Mouse (Mus musculus): ENCODE results near the gene Hapln4. TPM values are rescaled to one million over a fixed set of nuclear protein-coding genes. Genes with fewer than 3 reads are reported as not detected.
A peak's percentile ranks its signal among the peaks of the same experiment; 100 is the strongest.

Gene Hapln4
- polyA plus RNA-seq, 1 experiment from 2014 or later, result 0.28 TPM

DNA sequence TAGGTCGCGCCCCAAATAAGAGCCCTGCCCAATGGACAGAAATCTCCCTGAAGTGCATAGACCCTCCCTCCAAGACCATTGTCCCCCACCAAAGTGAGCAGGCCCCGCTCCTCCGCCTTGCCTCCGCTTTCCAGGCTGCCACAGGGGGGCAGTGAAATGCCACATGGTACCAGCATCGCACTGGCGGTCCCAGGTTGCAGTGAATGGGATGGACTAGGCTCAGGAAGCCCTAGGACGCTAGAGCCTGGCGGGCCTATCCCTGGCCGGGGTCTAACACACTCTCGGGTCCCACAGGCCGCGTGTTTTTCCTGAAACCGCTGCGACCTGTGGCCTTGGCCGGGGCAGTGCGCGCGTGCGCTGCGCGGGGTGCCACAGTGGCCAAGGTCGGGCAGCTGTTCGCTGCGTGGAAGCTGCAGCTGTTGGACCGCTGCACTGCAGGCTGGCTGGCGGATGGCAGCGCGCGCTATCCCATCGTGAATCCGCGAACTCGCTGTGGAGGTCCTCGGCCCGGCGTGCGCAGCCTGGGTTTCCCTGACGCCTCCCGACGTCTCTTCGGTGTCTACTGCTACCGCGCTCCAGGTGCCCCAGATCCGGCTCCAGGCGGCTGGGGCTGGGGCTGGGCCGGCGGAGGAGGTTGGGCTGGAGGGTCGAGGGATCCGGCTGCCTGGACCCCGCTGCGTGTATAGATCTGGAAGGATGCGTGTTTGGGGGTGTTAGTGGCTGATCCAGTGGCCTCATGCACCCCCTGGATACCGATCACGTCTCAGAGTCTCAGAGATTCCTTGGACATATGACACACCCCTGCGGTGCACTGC lies 4.8 kb downstream of the Hapln4 start:
- Histone ChIP-seq H3K36me3 (ENCODE audit: control insufficient read depth, insufficient read depth, low read length) (no peaks in the 10 kb centered on the region), H3K27me3 (replicated peaks; ENCODE audit: control insufficient read depth, insufficient read depth, low read length) (peaks cover 58% of the 10 kb centered on the region), H3K27ac (ENCODE audit: low read depth, low read length) (no peak overlapping the region), H3K9me3 (replicated peaks; ENCODE audit: control insufficient read depth, low read length) (no peaks in the 10 kb centered on the region), H3K4me2 (ENCODE audit: low read length) (peak overlapping the region; percentile 77), H3K4me3 (ENCODE audit: low read depth, low read length) (peak overlapping the region; percentile 37), H3K9ac (ENCODE audit: low read length) (peak overlapping the region; percentile 56), H3K4me1 (ENCODE audit: control insufficient read depth, insufficient read depth, low read length) (peaks cover 6% of the 10 kb centered on the region)
- DNase-seq (ENCODE audit: low spot score) (peak; percentile 77), ATAC-seq (peak; percentile 78)
- WGBS, result 3% methylated on average over 56 of the region's 56 CpGs

DNA sequence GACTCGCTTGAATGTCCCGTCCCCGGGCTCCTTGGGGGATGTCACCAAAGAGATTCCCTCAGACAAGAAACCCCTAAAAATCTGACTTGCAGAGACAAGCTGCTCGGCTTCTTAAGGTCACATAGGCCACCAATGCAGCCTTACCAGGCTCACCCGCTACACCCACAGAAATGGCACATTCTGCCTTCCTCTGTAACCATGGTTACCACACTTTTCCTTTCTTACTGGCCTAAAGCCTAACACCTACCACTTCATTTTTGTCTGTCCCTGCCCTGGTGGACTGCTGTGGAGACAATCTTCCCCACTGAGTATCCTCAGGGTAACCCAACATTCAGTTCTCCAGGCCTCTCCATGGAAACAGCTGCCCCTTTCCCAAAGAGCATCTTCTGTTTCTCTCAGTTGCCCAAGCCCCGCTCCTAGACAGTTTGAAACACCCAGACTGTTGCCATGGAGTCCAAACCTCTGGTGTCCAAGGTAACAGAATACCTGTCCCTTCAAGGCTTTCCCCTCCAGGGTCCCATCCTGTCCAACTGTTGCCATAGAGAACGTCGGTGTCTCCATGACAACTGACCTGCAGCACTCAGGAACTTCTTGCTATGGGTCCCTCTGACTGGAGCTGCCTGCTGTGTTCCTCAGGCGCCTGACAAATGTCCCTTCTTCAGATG lies 6.2 kb downstream of the Hapln4 start:
- Histone ChIP-seq H3K27me3 (replicated peaks; ENCODE audit: control insufficient read depth, insufficient read depth, low read length) (peaks cover 44% of the 10 kb centered on the region), H3K4me1 (ENCODE audit: control insufficient read depth, insufficient read depth, low read length) (peaks cover 4% of the 10 kb centered on the region), H3K9me3 (replicated peaks; ENCODE audit: control insufficient read depth, low read length) (no peaks in the 10 kb centered on the region), H3K36me3 (ENCODE audit: control insufficient read depth, insufficient read depth, low read length) (peaks cover 10% of the 10 kb centered on the region), H3K27ac (ENCODE audit: low read depth, low read length) (no peak overlapping the region), H3K9ac (ENCODE audit: low read length) (no peak overlapping the region), H3K4me3 (ENCODE audit: low read depth, low read length) (no peak overlapping the region), H3K4me2 (ENCODE audit: low read length) (no peak overlapping the region)
- no peak for ATAC-seq
- peak; percentile 34 for DNase-seq (ENCODE audit: low spot score)
- 60% methylated on average over 9 of the region's 9 CpGs for WGBS

DNA sequence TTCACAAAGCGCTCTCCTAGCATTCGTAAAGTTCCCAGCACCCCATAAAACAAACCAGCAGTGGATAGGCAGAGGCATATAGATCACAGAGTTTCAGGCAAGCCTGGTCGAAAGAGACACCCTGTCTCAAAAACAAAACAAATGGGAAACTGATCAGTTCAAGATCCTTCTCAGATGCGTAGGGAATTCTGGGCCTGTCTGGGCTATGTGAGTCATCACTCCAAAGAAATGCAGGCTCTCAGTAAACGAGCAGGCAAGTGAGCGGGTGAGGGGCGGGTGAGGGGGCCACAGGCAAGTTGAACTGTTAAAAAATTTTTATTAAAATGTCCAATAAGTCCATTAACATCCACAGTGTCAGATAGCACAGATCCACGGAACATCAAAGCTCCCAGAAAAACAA lies 9.5 kb downstream of the Hapln4 start:
- no peaks in the 10 kb centered on the region; the same call in 1 of the 2 replicates for H3K9me3 ChIP-seq (replicated peaks; ENCODE audit: control insufficient read depth, low read length)
- peaks cover 4% of the 10 kb centered on the region for H3K4me1 ChIP-seq (ENCODE audit: control insufficient read depth, insufficient read depth, low read length)
- DNase-seq (ENCODE audit: low spot score) (no peak), ATAC-seq (no peak)
- H3K27me3 ChIP-seq (replicated peaks; ENCODE audit: control insufficient read depth, insufficient read depth, low read length), result peaks cover 11% of the 10 kb centered on the region
- H3K4me2 ChIP-seq (ENCODE audit: low read length), result no peak overlapping the region
- H3K27ac ChIP-seq (ENCODE audit: low read depth, low read length), result no peak overlapping the region
- H3K36me3 ChIP-seq (ENCODE audit: control insufficient read depth, insufficient read depth, low read length), result peaks cover 44% of the 10 kb centered on the region
- WGBS, result 62% methylated on average over 8 of the region's 8 CpGs
- no peak overlapping the region for H3K9ac ChIP-seq (ENCODE audit: low read length)
- H3K4me3 ChIP-seq (ENCODE audit: low read depth, low read length), result no peak overlapping the region

DNA sequence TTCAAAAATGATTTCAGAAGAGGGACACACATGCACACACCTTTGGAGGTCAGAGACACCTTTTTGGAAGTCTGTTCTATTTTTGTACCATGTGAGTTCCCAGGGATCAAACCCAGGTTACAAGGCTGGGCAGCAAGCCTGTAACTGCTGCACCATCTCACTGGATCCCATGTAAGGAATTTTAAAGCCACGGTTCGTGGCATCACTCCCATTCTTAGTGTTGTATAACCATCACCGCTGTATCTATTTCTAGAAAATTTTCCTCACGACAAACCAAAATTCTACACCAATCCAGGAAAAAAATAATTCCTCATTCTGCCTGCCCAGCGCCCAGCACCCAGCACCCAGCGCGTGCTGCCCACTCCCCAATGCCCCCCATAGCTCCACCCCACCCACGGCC lies 16.0 kb downstream of the Hapln4 start:
- WGBS, result 83% methylated on average over 8 of the region's 8 CpGs
- H3K9ac ChIP-seq (ENCODE audit: low read length), result no peak overlapping the region
- peaks cover 4% of the 10 kb centered on the region; the same call in 1 of the 2 replicates for H3K9me3 ChIP-seq (replicated peaks; ENCODE audit: control insufficient read depth, low read length)
- H3K4me2 ChIP-seq (ENCODE audit: low read length), result no peak overlapping the region
- no peaks in the 10 kb centered on the region for H3K27me3 ChIP-seq (replicated peaks; ENCODE audit: control insufficient read depth, insufficient read depth, low read length)
- H3K36me3 ChIP-seq (ENCODE audit: control insufficient read depth, insufficient read depth, low read length), result peaks cover 98% of the 10 kb centered on the region
- no peak overlapping the region for H3K4me3 ChIP-seq (ENCODE audit: low read depth, low read length)
- H3K27ac ChIP-seq (ENCODE audit: low read depth, low read length), result no peak overlapping the region
- no peaks in the 10 kb centered on the region for H3K4me1 ChIP-seq (ENCODE audit: control insufficient read depth, insufficient read depth, low read length)
- ATAC-seq (no peak), DNase-seq (ENCODE audit: low spot score) (no peak)

DNA sequence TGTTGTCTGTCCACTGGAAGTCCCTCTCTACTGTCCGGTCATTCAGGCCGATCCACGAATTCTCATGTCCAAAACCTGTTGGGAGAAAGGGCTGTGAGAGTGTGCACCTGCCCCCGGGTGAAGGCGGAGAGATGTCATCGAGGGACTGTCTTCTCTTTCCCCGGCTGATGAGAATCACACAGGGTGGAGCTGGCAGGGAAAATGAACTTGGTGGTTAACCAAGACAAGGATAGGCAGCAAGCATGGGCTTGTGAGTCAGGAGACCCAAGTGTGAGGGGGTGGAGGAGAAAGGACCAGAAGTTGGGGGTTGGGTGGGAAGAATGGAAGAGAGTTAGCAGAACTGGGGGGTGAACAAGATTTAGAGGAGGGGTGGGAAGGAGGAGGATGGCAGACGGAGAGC lies 17.0 kb downstream of the Hapln4 start:
- Histone ChIP-seq H3K9ac (ENCODE audit: low read length) (no peak overlapping the region), H3K4me2 (ENCODE audit: low read length) (no peak overlapping the region), H3K36me3 (ENCODE audit: control insufficient read depth, insufficient read depth, low read length) (peaks cover 98% of the 10 kb centered on the region), H3K4me3 (ENCODE audit: low read depth, low read length) (no peak overlapping the region), H3K9me3 (replicated peaks; ENCODE audit: control insufficient read depth, low read length) (peaks cover 4% of the 10 kb centered on the region; the same call in 1 of the 2 replicates), H3K27ac (ENCODE audit: low read depth, low read length) (no peak overlapping the region), H3K27me3 (replicated peaks; ENCODE audit: control insufficient read depth, insufficient read depth, low read length) (no peaks in the 10 kb centered on the region), H3K4me1 (ENCODE audit: control insufficient read depth, insufficient read depth, low read length) (peaks cover 3% of the 10 kb centered on the region; the same call in 1 of the 2 replicates)
- DNase-seq (ENCODE audit: low spot score) (no peak), ATAC-seq (no peak)
- WGBS, result 91% methylated on average over 8 of the region's 8 CpGs

DNA sequence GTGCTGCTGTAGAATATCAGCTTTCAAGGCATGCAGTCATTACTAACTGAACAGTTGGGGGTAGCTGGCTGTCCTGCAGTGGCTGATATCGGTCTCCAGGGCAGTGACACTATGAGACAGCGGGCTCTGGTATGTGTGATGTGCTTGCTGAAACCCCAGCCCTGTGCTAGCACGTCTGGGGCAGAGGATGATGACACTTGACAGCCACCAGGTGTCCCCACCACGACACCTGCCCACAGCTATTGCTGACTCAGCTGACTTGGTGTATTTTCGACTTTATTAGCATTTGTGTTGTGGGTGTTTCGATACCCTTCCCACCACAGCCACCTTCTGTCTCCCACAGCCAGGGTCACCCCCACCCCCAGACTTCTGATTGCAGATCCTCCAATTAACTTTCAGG lies 21.2 kb downstream of the Hapln4 start:
- 18% methylated on average over 6 of the region's 6 CpGs for whole genome bisulfite sequencing
- Histone ChIP-seq H3K36me3 (ENCODE audit: control insufficient read depth, insufficient read depth, low read length) (peaks cover 98% of the 10 kb centered on the region), H3K9me3 (replicated peaks; ENCODE audit: control insufficient read depth, low read length) (no peaks in the 10 kb centered on the region), H3K4me1 (ENCODE audit: control insufficient read depth, insufficient read depth, low read length) (peaks cover 3% of the 10 kb centered on the region; the same call in 1 of the 2 replicates), H3K4me2 (ENCODE audit: low read length) (no peak overlapping the region), H3K27ac (ENCODE audit: low read depth, low read length) (no peak overlapping the region), H3K9ac (ENCODE audit: low read length) (no peak overlapping the region), H3K4me3 (ENCODE audit: low read depth, low read length) (no peak overlapping the region), H3K27me3 (replicated peaks; ENCODE audit: control insufficient read depth, insufficient read depth, low read length) (no peaks in the 10 kb centered on the region)
- DNase-seq (ENCODE audit: low spot score), result no peak
- ATAC-seq, result peak; percentile 43; the same call in 1 of the 2 replicates

DNA sequence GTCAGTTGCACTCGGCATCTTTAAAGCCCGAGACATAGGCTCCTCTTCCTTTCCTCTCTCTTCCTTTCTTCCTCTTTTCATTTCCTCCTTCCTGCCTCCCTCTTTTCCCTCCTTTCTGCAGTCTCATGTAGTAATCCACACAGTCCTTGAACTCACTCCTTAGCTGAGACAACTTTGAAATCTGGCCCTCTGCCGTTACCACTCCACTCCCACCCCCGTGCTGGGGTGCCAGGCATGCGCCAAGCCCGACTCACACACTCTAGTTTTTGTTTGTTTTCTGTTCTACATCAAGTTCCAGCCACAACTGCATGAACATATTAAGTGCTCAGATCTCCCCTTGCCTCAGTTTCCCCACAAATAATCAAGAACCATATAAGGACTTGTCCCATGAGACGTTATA lies 21.7 kb downstream of the Hapln4 start:
- H3K4me2 ChIP-seq (ENCODE audit: low read length), result no peak overlapping the region
- DNase-seq (ENCODE audit: low spot score) (no peak), ATAC-seq (no peak)
- H3K27ac ChIP-seq (ENCODE audit: low read depth, low read length), result no peak overlapping the region
- no peaks in the 10 kb centered on the region for H3K27me3 ChIP-seq (replicated peaks; ENCODE audit: control insufficient read depth, insufficient read depth, low read length)
- no peak overlapping the region for H3K4me3 ChIP-seq (ENCODE audit: low read depth, low read length)
- no peaks in the 10 kb centered on the region for H3K9me3 ChIP-seq (replicated peaks; ENCODE audit: control insufficient read depth, low read length)
- peaks cover 98% of the 10 kb centered on the region for H3K36me3 ChIP-seq (ENCODE audit: control insufficient read depth, insufficient read depth, low read length)
- H3K9ac ChIP-seq (ENCODE audit: low read length), result no peak overlapping the region
- H3K4me1 ChIP-seq (ENCODE audit: control insufficient read depth, insufficient read depth, low read length), result peaks cover 3% of the 10 kb centered on the region; the same call in 1 of the 2 replicates
- WGBS, result 81% methylated on average over 7 of the region's 7 CpGs

DNA sequence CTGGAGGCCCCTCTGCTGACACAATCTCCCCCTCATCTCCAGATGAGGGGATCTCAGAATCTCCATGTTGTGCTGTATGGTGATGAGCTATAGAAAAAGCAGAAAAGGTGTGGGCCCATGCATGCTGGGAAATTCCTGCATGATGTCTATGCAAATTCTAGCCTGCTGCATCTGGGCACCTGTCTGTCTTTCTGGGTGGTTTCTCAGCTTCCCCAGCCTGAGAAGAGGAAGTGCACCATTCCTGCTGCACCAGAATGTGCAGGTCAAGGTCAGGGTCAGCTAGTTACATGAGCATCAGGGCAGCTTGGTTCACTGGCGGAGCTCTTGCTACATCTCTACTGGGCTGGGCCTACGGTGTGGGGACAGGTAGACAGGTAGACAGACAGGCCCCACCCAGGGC lies 27.2 kb downstream of the Hapln4 start:
- H3K9ac ChIP-seq (ENCODE audit: low read length), result no peak overlapping the region; the same call in 1 of the 2 replicates
- no peak overlapping the region for H3K27ac ChIP-seq (ENCODE audit: low read depth, low read length)
- no peak overlapping the region for H3K4me3 ChIP-seq (ENCODE audit: low read depth, low read length)
- H3K36me3 ChIP-seq (ENCODE audit: control insufficient read depth, insufficient read depth, low read length), result peaks cover 99% of the 10 kb centered on the region
- H3K4me1 ChIP-seq (ENCODE audit: control insufficient read depth, insufficient read depth, low read length), result peaks cover 3% of the 10 kb centered on the region; the same call in 1 of the 2 replicates
- H3K9me3 ChIP-seq (replicated peaks; ENCODE audit: control insufficient read depth, low read length), result no peaks in the 10 kb centered on the region
- H3K27me3 ChIP-seq (replicated peaks; ENCODE audit: control insufficient read depth, insufficient read depth, low read length), result 0 out of 2 replicates have a peak, but pooled peaks cover 8% of the 10 kb centered on the region
- ATAC-seq (no peak), DNase-seq (ENCODE audit: low spot score) (no peak)
- H3K4me2 ChIP-seq (ENCODE audit: low read length), result no peak overlapping the region
- 94% methylated on average over 2 of the region's 2 CpGs for WGBS
